ENCODE assay signal across 22 mouse cellular contexts in the genomic region with DNA sequence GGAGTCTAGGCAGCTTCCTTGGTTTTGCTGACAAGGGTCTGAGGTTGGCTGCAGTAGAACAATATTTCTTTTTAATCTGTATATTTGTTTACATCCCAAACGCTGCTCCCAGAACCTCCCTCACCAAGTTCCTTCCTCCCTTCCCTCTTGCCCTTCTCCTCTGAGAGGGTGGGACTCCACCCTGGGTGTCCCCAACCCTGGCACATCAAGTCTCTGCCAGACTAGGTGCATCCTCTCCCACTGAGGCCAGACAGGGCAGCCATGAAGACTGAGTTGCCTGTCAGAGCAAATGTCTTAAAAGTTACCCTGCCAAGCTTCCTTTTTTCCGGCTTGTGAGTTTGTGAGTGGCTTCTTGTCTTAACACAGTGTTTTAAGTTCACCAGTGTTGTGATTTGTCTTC. TPM values are rescaled to one million over a fixed set of nuclear protein-coding genes. Genes with fewer than 3 reads are reported as not detected.
DNase-seq lines count a peak whose midpoint lies in the region; ATAC-seq lines count a peak whose summit lies in the region.
"Had no signal": no experiment of that assay in that cellular context is flagged by ENCODE, and none has a peak within 500 bp of the region (broad histone marks: within the 10 kb centered on the region; RNA-seq: fewer than 3 reads in every experiment).

No protein-coding gene starts in this region.

- no peak overlapping the region for H3K4me2 ChIP-seq in kidney, embryonic 14.5 days (replicated peaks; ENCODE audit: low read depth, low read length)
- no peak overlapping the region for H3K4me2 ChIP-seq in kidney, embryonic 15.5 days
- H3K4me2 ChIP-seq in kidney, embryonic 16.5 days (replicated peaks; ENCODE audit: low read depth, low read length) = no peak overlapping the region

- H3K9ac ChIP-seq in kidney, embryonic 14.5 days (ENCODE audit: low read depth, low read length) = no peak overlapping the region
- no peak overlapping the region for H3K9ac ChIP-seq in kidney, embryonic 15.5 days
- no peak overlapping the region for H3K9ac ChIP-seq in kidney, embryonic 16.5 days (replicated peaks; ENCODE audit: low read length)

- H3K4me3 ChIP-seq in kidney, embryonic 14.5 days (ENCODE audit: low read length) = no peak overlapping the region
- no peak overlapping the region for H3K4me3 ChIP-seq in kidney, embryonic 15.5 days (replicated peaks)
- H3K4me3 ChIP-seq in kidney, embryonic 16.5 days (ENCODE audit: low read length) = no peak overlapping the region

- 49% methylated on average over 2 of the region's 2 CpGs for WGBS in kidney, embryonic 14.5 days
- 52% methylated on average over 2 of the region's 2 CpGs for WGBS in kidney, embryonic 15.5 days
- 41% methylated on average over 2 of the region's 2 CpGs for WGBS in kidney, embryonic 16.5 days

- H3K27me3 ChIP-seq in kidney, embryonic 14.5 days (ENCODE audit: control insufficient read depth, insufficient read depth, low read length) = no peaks in the 10 kb centered on the region
- H3K27me3 ChIP-seq in kidney, embryonic 15.5 days = no peaks in the 10 kb centered on the region
- no peaks in the 10 kb centered on the region for H3K27me3 ChIP-seq in kidney, embryonic 16.5 days (ENCODE audit: insufficient read depth, low read length)
- H3K27me3 ChIP-seq: CH12.LX, Patski had no signal

- peak; percentile 43; the same call in 1 of the 2 replicates for ATAC-seq in kidney, embryonic 14.5 days (ENCODE audit: low FRiP score, low TSS enrichment)
- ATAC-seq in kidney, embryonic 15.5 days (replicated peaks; ENCODE audit: low FRiP score) = peak; percentile 29; the same call in 1 of the 2 replicates
- ATAC-seq in kidney, embryonic 16.5 days (ENCODE audit: low FRiP score, low TSS enrichment) = peak; percentile 71; the same call in 1 of the 2 replicates
- ATAC-seq: activated CD4-positive, CD25-positive, alpha-beta regulatory T cell, adult 4 months; CD4-positive, CD25-positive, alpha-beta regulatory T cell, adult 4 months; Patski had no signal

- H3K27ac ChIP-seq in kidney, embryonic 14.5 days (ENCODE audit: low read depth, low read length) = no peak overlapping the region
- H3K27ac ChIP-seq in kidney, embryonic 15.5 days = no peak overlapping the region
- H3K27ac ChIP-seq in kidney, embryonic 16.5 days (ENCODE audit: low read length) = no peak overlapping the region

- no peaks in the 10 kb centered on the region for H3K4me1 ChIP-seq in kidney, embryonic 14.5 days (ENCODE audit: control insufficient read depth, insufficient read depth, low read length)
- H3K4me1 ChIP-seq in kidney, embryonic 15.5 days = no peaks in the 10 kb centered on the region
- no peaks in the 10 kb centered on the region for H3K4me1 ChIP-seq in kidney, embryonic 16.5 days (ENCODE audit: insufficient read depth, low read length)

- intact Hi-C loops in heart, postnatal 36 days (cut with DNase I) = no loop called here

- no peaks in the 10 kb centered on the region for H3K9me3 ChIP-seq in kidney, embryonic 14.5 days (ENCODE audit: control insufficient read depth, low read length)
- no peaks in the 10 kb centered on the region for H3K9me3 ChIP-seq in kidney, embryonic 15.5 days (replicated peaks)
- no peaks in the 10 kb centered on the region for H3K9me3 ChIP-seq in kidney, embryonic 16.5 days (ENCODE audit: low read length)
- H3K9me3 ChIP-seq: G1E had no signal

- H3K36me3 ChIP-seq in kidney, embryonic 14.5 days (ENCODE audit: control insufficient read depth, insufficient read depth, low read length) = peaks cover 7% of the 10 kb centered on the region; the same call in 1 of the 2 replicates
- peaks cover 14% of the 10 kb centered on the region for H3K36me3 ChIP-seq in kidney, embryonic 15.5 days
- 0 out of 2 replicates have a peak, but pooled peaks cover 3% of the 10 kb centered on the region for H3K36me3 ChIP-seq in kidney, embryonic 16.5 days (ENCODE audit: insufficient read depth, low read length)

- DNase-seq in heart, adult 11 months = peak; percentile 56
- no peak for DNase-seq in heart, postnatal 36 days
- no peak for DNase-seq in kidney, postnatal 36 days
- DNase-seq in kidney, postnatal 10 days = no peak
- no peak for DNase-seq in kidney, adult 9 months
- DNase-seq: adrenal gland, adult 2 months; adrenal gland, adult 8-10 months; adrenal gland, postnatal 10 days; adrenal gland, postnatal 14 days; adrenal gland, postnatal 25 days; adrenal gland, postnatal 36 days; B cell, adult 2 months; cerebellum, adult 11 months; cerebellum, adult 11-12 months had no signal

RNA-seq across cellular contexts. Expression of a gene that starts 16.4 kb away (rescaled TPM):
- total RNA-seq in heart, postnatal 36 days (2021) = 10 to 100 TPM in 1 of 2 experiments, 1 to 10 TPM in 1; 9.6 to 10.0 TPM
- 12.4 and 12.6 TPM in 2 replicates for polyA plus RNA-seq in kidney, embryonic 14.5 days (2014; fragmentation: Nextera tagmentation; extraction: Ambion mirVana)
- 12.8 and 13.3 TPM in 2 replicates for polyA plus RNA-seq in kidney, embryonic 15.5 days (2015; fragmentation: Nextera tagmentation; extraction: Ambion mirVana)
- 12.6 and 13.4 TPM in 2 replicates for polyA plus RNA-seq in kidney, embryonic 16.5 days (2015; fragmentation: Nextera tagmentation; extraction: Ambion mirVana)

RNA-seq across cellular contexts. Expression of a gene that starts 16.6 kb away (rescaled TPM):
- 1 to 10 TPM; 1.1 to 1.9 TPM for total RNA-seq in heart, postnatal 36 days (2021)
- polyA plus RNA-seq in kidney, embryonic 14.5 days (2014; fragmentation: Nextera tagmentation; extraction: Ambion mirVana) = 55.5 and 64.7 TPM in 2 replicates
- 41.0 and 45.1 TPM in 2 replicates for polyA plus RNA-seq in kidney, embryonic 15.5 days (2015; fragmentation: Nextera tagmentation; extraction: Ambion mirVana)
- 38.2 and 39.7 TPM in 2 replicates for polyA plus RNA-seq in kidney, embryonic 16.5 days (2015; fragmentation: Nextera tagmentation; extraction: Ambion mirVana)
